In genomic region chr5:17938170-17938939, GRCm38 (mm10) we compare ENCODE assay signal across 23 mouse cellular contexts. TPM values are rescaled to one million over a fixed set of nuclear protein-coding genes. Genes with fewer than 3 reads are reported as not detected.
DNase-seq lines count a peak whose midpoint lies in the region; ATAC-seq and TF ChIP-seq lines count a peak whose summit lies in the region.
"Had no signal": no experiment of that assay in that cellular context is flagged by ENCODE, and none has a peak within 500 bp of the region (broad histone marks: within the 10 kb centered on the region; RNA-seq: fewer than 3 reads in every experiment).

No protein-coding gene starts in this region.

- no peak overlapping the region for H3K4me3 ChIP-seq in G1E (ENCODE audit: low read depth, low read length)
- no peak overlapping the region for H3K4me3 ChIP-seq in liver, embryonic 15.5 days (replicated peaks)
- H3K4me3 ChIP-seq: forebrain, embryonic 15.5 days; hindbrain, embryonic 12.5 days; neural tube, embryonic 12.5 days; stomach, embryonic 15.5 days had no signal

- intact Hi-C loops in heart, postnatal 25 days (cut with DNase I) = no loop called here

- no peak overlapping the region for H3K9ac ChIP-seq in liver, embryonic 15.5 days
- H3K9ac ChIP-seq: forebrain, embryonic 15.5 days; hindbrain, embryonic 12.5 days; neural tube, embryonic 12.5 days; stomach, embryonic 15.5 days had no signal

- H3K9me3 ChIP-seq in G1E (replicated peaks) = no peaks in the 10 kb centered on the region
- H3K9me3 ChIP-seq in liver, embryonic 15.5 days (replicated peaks) = no peaks in the 10 kb centered on the region
- H3K9me3 ChIP-seq: forebrain, embryonic 15.5 days; hindbrain, embryonic 12.5 days; neural tube, embryonic 12.5 days; stomach, embryonic 15.5 days had no signal

- H3K36me3 ChIP-seq in G1E (replicated peaks) = no peaks in the 10 kb centered on the region
- H3K36me3 ChIP-seq in liver, embryonic 15.5 days (replicated peaks) = no peaks in the 10 kb centered on the region
- H3K36me3 ChIP-seq: forebrain, embryonic 15.5 days; hindbrain, embryonic 12.5 days; neural tube, embryonic 12.5 days; stomach, embryonic 15.5 days had no signal

- peak; percentile 67 for DNase-seq in heart, adult 8-10 months (ENCODE audit: low spot score)
- no peak for DNase-seq in heart, postnatal 25 days (ENCODE audit: low spot score)
- peak; percentile 11 for DNase-seq in G1E (ENCODE audit: low spot score)
- peak; percentile 10 for DNase-seq in c-Kit-positive CD71-positive TER-119-positive erythroid progenitor cells, embryonic 14.5 days (ENCODE audit: low spot score)
- DNase-seq in spleen, postnatal 4 days (ENCODE audit: low spot score in 2 of 2) = no peak
- DNase-seq in cerebellum, adult 11-12 months = no peak
- DNase-seq: adrenal gland, postnatal 25 days; B cell, adult 2 months; cerebellum, adult 11 months; gastrocnemius, postnatal 14 days; kidney, postnatal 25 days; left cerebral cortex, postnatal 4 days; thymus, postnatal 36 days had no signal

- H3K27ac ChIP-seq in liver, embryonic 15.5 days (replicated peaks) = no peak overlapping the region
- H3K27ac ChIP-seq: forebrain, embryonic 15.5 days; hindbrain, embryonic 12.5 days; neural tube, embryonic 12.5 days; stomach, embryonic 15.5 days had no signal

- no peaks in the 10 kb centered on the region for H3K27me3 ChIP-seq in G1E (ENCODE audit: insufficient read depth, low read length)
- no peaks in the 10 kb centered on the region for H3K27me3 ChIP-seq in liver, embryonic 15.5 days
- H3K27me3 ChIP-seq: forebrain, embryonic 15.5 days; hindbrain, embryonic 12.5 days; neural tube, embryonic 12.5 days; stomach, embryonic 15.5 days had no signal

- peak; percentile 81 for ATAC-seq in G1E (ENCODE audit: extremely low read depth, insufficient number of reproducible peaks, low FRiP score, poor library complexity, severe bottlenecking)
- peak; percentile 85 for ATAC-seq in liver, embryonic 15.5 days (ENCODE audit: insufficient read depth)
- ATAC-seq: forebrain, embryonic 15.5 days; intestine, embryonic 16.5 days had no signal

- H3K4me1 ChIP-seq in G1E (ENCODE audit: insufficient read depth, low read depth, low read length) = peaks cover 23% of the 10 kb centered on the region
- H3K4me1 ChIP-seq in liver, embryonic 15.5 days (replicated peaks) = peaks cover 7% of the 10 kb centered on the region
- H3K4me1 ChIP-seq: forebrain, embryonic 15.5 days; hindbrain, embryonic 12.5 days; neural tube, embryonic 12.5 days; stomach, embryonic 15.5 days had no signal

- TF ChIP-seq CTCF in G1E (IDR thresholded peaks at IDR 0.05; ENCODE audit: low read depth, low read length) = no peak

- no peak overlapping the region for H3K4me2 ChIP-seq in liver, embryonic 15.5 days
- H3K4me2 ChIP-seq: forebrain, embryonic 15.5 days; hindbrain, embryonic 12.5 days; neural tube, embryonic 12.5 days; stomach, embryonic 15.5 days had no signal

- 47% methylated on average over 1 of the region's 1 CpGs for WGBS in liver, embryonic 15.5 days (ENCODE audit: insufficient replicate concordance)

RNA-seq across cellular contexts. Expression of gene Gnat3, which starts 24.0 kb away (rescaled TPM):
- under 1 TPM; 0.44 to 0.66 (median 0.53) TPM for total RNA-seq in heart, adult 8-10 months (2022)
- total RNA-seq in heart, postnatal 25 days (2021) = under 1 TPM; 0.55 to 0.95 TPM
- total RNA-seq in G1E (2014; fragmentation: Nextera tagmentation) (0.53 and 1.2 TPM in 2 replicates), G1E (2017) (not detected in 2 replicates)
- polyA plus RNA-seq in G1E (2012) = not detected in 2 replicates
- polyA plus RNA-seq in liver, embryonic 15.5 days (2015; fragmentation: Nextera tagmentation; extraction: Ambion mirVana) = not detected in 2 replicates
- total RNA-seq: adrenal gland, postnatal 25 days; layer of hippocampus, postnatal 14 days; left cerebral cortex, postnatal 4 days; midbrain, postnatal 0 days had no signal
- polyA plus RNA-seq: embryonic facial prominence, embryonic 14.5 days; forebrain, embryonic 15.5 days; intestine, embryonic 16.5 days; midbrain, postnatal 0 days; small intestine, adult 2 months; stomach, embryonic 15.5 days had no signal

RNA-seq across cellular contexts. Expression of gene Cd36, which starts 49.8 kb away (rescaled TPM):
- 1,000 to 10,000 TPM; 1,805 to 2,010 (median 1,953) TPM for total RNA-seq in heart, adult 8-10 months (2022)
- total RNA-seq in heart, postnatal 25 days (2021) = 1,000 to 10,000 TPM; 1,501 to 1,670 TPM
- total RNA-seq in G1E (2014; fragmentation: Nextera tagmentation) = 3.4 and 19.6 TPM in 2 replicates
- total RNA-seq in G1E (2017) = 0.23 and 0.27 TPM in 2 replicates
- polyA plus RNA-seq in G1E (2012) = not detected in 2 replicates
- 29.5 and 29.8 TPM in 2 replicates for polyA plus RNA-seq in liver, embryonic 15.5 days (2015; fragmentation: Nextera tagmentation; extraction: Ambion mirVana)

Comparison
In these comparisons a context has a peak if more than half of its experiments do, and no peak if none do; other contexts are left out.
1. DNase-seq: peak in heart, adult 8-10 months (single experiment), G1E (single experiment) and c-Kit-positive CD71-positive TER-119-positive erythroid progenitor cells, embryonic 14.5 days (single experiment); none in heart, postnatal 25 days (single experiment), spleen, postnatal 4 days (0 of 2) and cerebellum, adult 11-12 months (single experiment).
2. RNA of gene Cd36, which starts 49.8 kb away (total RNA-seq): 1,805 to 2,010 TPM in heart, adult 8-10 months and 1,501 to 1,670 TPM in heart, postnatal 25 days; 0.23 to 19.6 TPM in G1E; every median in the first group is over 10 times any median in the second.